Mouse (Mus musculus): ENCODE data around the gene Gm6096.
"Not testable (repeated sequence)": the region's sequence is repeated elsewhere in the genome, so short reads cannot be mapped to it uniquely, and the experiment has no call there.

Gm6096 gene

DNA sequence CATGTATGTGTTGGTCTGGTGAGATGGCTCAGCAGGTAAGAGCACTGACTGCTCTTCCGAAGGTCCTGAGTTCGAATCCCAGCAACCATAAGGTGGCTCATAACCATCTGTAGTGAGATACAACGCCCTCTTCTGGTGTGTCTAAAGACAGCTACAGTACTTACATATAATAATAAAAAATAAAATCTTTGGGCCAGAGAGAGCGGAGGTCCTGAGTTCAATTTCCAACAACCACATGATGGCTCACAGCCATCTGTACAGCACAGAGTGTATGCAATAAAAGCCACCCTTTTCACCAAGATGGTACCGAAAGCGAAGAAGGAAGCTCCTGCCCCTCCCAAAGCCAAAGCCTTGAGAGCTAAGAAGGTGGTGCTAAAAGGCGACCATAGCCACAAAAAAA is at the start of gene Gm6096:
Gene Gm6096 (plus strand): TSS at position 301 of the 400 bp plus-strand sequence.
- DNase-seq = no peak

- DNase-seq = not testable (repeated sequence)
These were observed 48.7 kb upstream of the Gm6096 start for GRCm38 (mm10) chr7:34202147-34202546.

DNA sequence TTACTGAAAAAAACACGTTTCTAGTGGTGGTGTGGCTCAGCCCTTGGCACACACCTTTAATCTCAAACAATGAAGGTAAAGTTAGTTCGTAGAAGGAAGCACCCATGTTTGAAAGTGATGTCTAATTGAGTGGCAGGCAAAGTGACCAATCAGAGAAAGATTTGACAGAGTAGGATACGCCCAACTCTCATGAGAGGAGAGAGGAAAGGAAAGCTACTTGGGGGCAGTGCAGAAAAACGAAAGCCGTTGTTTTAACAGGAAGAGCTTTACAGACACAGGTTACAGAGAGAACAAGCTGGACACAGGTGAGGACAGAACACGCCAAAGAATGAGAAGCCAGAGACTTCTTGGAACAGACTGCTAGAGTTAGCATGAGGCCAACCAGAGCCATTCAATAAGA is 44.5 kb upstream of the Gm6096 start:
- no peak for DNase-seq

DNA sequence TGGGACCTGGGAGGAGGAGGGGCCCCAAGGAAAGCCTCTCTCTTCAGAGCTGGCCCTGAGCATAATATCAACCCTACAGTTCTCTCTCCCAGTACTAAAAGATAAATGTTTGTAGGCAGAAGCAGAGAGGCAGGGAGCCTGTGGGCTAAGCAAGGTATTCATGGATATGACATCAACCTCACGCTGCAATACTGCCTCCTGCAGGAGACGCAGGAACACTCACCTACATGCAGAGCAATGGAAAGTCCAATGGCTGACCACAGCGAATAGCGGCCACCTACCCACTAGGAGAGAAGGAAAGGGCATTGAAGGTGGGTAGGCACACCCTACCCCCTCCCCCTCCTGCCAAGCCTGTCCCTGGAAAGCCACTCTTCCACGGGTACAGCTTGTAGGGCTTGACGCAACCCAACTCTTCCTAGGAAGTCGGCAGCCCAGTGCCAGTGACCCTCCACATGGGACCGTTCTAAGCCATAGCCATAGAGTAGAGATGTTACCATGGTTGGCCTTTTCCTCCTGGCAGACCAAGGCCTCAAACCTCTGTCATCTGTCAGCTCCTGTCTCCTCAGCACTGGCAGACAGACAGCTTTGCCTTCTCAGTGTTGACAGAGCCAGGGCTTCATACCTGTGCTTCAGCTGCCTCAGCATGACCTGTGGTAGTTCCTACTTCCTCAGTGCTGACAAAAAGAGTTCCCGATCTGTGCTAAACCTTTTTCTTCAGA is 42.7 kb upstream of the Gm6096 start:
- no peak for DNase-seq

GRCm38 (mm10) chr7:34213281-34213680 is 37.6 kb upstream of the Gm6096 start:
- no peak for DNase-seq

GRCm38 (mm10) chr7:34214644-34215043 is 36.2 kb upstream of the Gm6096 start:
- DNase-seq = peak; percentile 46 to 47

GRCm38 (mm10) chr7:34215481-34215880 is 35.4 kb upstream of the Gm6096 start:
- no peak for DNase-seq

GRCm38 (mm10) chr7:34216474-34216873 is 34.4 kb upstream of the Gm6096 start:
- no peak for DNase-seq

DNA sequence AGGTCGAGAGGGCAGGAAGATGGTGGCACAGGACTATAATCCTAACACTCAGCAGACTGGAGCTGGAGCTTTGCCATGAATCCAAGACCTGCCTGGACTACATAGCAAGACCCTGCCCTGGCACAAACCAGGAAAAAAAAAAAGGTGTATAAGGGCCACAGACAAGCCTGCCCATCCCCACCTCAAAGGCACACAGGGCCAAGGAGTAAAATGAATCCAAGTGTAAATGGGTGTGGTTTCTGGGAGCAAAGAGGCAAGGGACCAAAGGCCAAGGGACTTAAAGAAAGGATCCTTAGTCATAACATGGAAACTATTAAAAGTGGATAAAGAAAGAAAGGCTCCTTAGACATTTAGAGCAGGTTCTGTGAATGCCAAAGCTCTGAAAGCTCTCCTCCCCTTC is 32.3 kb upstream of the Gm6096 start:
- no peak for DNase-seq

DNA sequence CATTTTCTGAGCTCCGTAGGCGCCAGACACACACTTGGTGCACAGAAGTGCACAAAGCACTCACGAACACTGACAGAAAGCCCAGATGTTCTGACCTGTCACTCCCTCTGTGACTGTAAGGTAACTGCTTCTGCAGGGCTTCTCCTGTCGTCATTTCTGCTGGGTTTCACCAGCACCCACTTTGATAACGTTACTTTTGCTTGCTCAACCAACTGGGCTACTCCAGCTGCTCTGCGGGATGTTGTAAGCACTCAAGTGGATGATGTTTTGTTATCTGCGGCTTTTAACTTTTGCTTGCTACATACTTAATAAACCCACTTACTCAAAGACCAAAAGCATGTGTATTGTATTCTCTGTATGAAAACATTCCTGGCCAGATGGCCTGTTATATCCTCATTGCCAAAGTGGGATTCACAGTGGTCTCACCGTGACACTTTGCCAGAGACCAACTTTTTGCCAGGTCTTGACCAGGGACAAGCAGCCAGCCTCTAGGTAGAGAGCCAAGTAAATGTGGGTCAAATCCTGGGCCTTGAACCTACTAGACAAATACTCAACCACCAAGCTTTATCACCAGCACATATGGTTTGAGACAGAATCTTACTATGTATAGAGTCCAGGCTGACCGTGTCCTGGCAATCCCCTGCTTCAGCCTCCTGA is 29.1 kb upstream of the Gm6096 start:
- peak in 1 of 2 experiments; percentile 23 for DNase-seq

- DNase-seq = no peak
These were observed 28.5 kb upstream of the Gm6096 start for GRCm38 (mm10) chr7:34222340-34222739.

DNA sequence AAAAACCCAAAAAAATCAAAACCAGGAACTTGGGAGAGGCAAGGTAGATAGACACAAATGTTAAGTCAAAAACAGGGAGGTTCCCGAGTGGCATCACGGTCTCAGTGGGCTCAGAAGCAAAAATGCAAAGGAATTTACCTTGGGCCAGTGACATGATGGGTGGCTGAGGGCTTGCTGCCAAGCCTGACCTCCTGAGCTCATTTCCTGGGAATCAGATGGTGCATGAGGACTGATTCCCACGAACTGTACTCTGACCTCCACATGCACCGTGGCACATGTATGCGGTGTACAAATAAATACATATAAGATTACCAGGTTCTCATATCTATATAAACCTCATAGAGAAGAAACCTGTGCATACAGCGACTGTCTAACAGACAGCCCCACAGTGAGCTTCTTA is 26.5 kb upstream of the Gm6096 start:
- no peak for DNase-seq

- no peak for DNase-seq
These were observed 24.8 kb upstream of the Gm6096 start for GRCm38 (mm10) chr7:34226086-34226485.

- no peak for DNase-seq
These were observed 24.0 kb upstream of the Gm6096 start for GRCm38 (mm10) chr7:34226846-34227245.

- DNase-seq = peak; percentile 35 to 48
These were observed 22.2 kb upstream of the Gm6096 start for GRCm38 (mm10) chr7:34228641-34229040.

DNA sequence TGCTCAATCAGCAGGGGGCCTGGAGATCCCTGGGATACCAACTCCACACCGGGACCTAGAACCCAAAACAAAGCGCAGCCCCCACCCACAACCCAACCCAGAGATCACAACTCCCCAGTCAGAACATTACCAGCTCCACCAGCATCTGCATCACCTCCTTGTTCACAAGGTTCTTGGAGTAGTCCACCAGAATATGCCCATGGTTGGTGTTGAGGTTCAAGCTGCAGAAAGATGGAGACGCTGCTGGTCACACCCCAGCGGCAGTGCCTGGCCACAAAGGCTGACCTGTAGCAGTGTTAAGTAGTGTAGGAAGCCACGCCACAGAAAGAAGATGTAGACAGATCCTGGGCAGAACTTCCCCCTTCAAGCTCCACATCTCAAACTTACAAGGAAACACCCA is 21.7 kb upstream of the Gm6096 start:
- DNase-seq = no peak

- DNase-seq = peak; percentile 55 to 58
These were observed 21.1 kb upstream of the Gm6096 start for GRCm38 (mm10) chr7:34229691-34230111.

GRCm38 (mm10) chr7:34230116-34230515 is 20.7 kb upstream of the Gm6096 start, which contains the start of gene Gpi1:
Gene Gpi1 (minus strand): TSS chr7:34230336.
- peak; percentile 83 to 87 for DNase-seq

DNA sequence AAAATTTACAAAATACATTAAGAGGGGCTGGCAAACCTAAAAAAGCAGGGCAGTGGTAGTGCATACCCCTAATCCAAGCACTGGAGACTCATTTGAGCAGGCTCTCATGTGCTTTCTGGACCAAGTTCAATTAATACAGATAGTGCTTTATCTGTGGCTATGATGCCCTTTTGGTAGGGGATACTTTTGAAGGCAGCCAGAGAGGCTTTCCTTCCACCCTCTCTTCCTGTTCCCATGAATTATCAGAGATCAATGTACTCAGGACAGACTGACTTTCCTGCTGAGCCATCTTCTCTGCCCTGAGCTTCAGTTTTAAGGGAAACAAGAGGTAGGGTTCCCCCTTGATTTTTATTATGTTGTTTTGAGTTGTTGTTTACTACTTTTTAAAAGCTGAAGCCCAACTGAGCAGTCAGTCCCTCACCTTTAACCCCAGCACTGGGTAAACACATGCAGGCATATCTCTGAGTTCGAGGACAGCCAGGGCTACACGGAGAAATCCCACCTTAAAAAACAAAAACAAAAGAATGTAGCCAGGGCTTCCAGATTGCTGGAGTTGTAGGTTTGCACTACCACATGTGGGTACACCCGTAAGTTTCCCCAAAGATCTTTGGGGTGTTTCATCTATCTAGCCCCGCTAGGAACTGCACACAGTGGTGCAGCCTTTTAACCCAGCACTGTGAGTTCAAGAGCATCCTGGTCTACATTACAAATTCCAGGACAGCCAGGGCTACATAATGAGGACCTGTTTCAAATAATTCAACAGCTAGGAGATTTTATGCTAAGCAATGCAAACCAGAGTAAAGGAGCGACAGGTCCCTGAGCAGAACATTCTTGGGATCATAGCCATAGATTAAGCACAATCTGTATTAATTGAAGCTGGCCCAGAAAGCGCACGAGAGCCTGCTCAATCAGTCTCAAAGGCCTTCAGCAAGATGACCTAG is 17.8 kb upstream of the Gm6096 start:
- DNase-seq = no peak

DNA sequence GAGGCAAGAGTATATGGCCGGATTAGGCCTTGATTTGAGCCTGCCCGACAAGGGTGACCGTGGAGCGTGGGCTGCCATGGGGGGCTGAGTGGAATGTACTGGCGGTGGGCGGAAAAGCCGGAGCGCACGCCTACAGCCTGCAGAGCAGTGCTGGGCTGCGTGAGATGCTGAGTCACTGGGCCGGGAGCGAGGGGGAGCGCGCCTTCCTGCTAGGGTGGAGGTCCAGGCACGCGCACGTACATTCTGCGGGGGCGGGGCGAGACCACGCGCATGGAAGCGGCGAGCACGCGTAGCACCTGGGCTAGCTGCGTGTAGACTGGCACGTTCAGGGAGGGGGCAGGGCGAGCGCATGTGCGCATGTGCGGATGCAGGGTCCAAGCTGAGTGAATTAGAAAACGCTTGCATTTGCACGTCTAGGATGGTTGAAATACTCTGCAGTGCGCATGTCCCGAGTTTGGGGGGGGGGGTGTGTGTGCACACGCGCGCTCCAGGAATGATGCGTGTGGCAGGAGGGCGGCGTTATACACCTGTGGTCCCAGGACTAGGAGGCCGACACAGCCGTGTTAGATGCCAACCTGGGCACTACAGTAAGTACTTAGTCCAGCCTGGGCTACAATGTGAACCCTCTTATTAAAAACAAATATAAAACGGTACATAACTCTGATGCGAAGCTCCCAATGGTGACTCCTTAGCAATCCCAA is 16.8 kb upstream of the Gm6096 start:
- DNase-seq = peak; percentile 99

DNA sequence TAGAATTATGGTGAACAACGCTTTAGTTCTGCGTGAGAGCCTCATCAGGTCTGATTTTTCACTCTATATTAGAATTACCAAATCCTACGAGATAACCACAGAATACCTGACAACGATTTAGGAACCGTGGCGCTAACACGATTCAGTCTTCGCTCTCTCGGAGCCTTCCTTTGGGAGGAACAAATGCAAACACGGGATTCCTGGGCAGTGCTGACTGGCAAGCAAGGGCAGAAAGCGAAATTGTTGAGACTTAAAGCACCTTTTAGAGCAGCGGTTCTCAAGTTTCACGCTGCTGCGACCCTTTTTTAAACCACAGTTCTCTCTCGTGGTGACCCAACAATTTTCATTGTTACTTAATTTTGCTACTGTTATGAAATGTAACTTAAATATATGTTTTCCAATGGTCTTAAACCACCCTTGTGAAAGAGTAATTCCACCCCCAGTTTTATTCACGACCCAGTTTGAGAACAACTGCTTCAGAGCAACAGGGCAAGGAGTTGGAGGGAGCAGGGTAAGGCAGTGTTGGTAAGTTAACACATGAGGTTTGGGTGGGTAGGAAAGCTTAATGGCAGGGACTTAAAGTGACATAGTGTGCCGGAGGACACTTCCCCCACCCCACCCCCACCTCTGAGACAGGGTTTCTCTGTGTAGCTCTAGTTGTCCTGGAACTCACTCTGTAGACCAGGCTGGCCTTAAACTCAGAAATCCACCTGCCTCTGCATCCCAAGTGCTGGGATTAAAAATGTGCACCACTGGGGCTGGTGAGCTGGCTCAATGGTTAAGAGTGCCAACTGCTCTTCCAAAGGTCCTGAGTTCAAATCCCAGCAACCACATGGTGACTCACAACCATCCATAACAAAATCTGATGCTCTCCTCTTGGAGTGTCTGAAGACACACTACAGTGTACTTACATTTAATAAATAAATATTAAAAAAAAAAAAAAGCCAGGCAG is 16.0 kb upstream of the Gm6096 start:
- DNase-seq = no peak
